Mouse (Mus musculus): ENCODE data around the gene Slc38a11. TPM values are rescaled to one million over a fixed set of nuclear protein-coding genes. Genes with fewer than 3 reads are reported as not detected.

Gene Slc38a11
- total RNA-seq, 2 experiments from 2014 or later, result 0.71 to 0.78 TPM

Small RNA genes lying within 50 kb of the gene (microRNA-seq; reads per million reads assigned to microRNA genes)
- gene Mir6337, result not detected

Other genes starting within 250 kb of the Slc38a11 start
- 1 to 10 TPM; 5.5 to 8.8 TPM for gene Cobll1, start 124.6 kb downstream of the Slc38a11 start, total RNA-seq (2021)
- under 1 TPM; 0.19 to 0.23 TPM for gene Scn3a, start 203.6 kb upstream of the Slc38a11 start, total RNA-seq (2021)